Mouse (Mus musculus) gonadal fat pad, adult 2 months (tissue): ENCODE data around the gene Zdhhc13. TPM values are rescaled to one million over a fixed set of nuclear protein-coding genes. Genes with fewer than 3 reads are reported as not detected.

Source experiments
- polyA plus RNA-seq: library from polyadenylated mRNA; depleted of rRNA; stranded (reverse); fragments of >200 nt; gene quantifications from 2 replicates; pipeline ENCODE4 v1.2.3, GENCODE M21; 2012; rRNA removed

The Zdhhc13 gene
- polyA plus RNA-seq, 1 experiment, result 10.9 TPM

Other genes with a start within 250 kb of the Zdhhc13 start
- gene Mrgprb2, start 230.9 kb upstream of the Zdhhc13 start, polyA plus RNA-seq, result 0.09 and 0.22 TPM in 2 replicates
- gene Mrgprb3, start 145.2 kb upstream of the Zdhhc13 start, polyA plus RNA-seq, result not detected in 2 replicates
- gene Csrp3, start 59.0 kb downstream of the Zdhhc13 start, polyA plus RNA-seq, result 0.22 TPM in 1 of 2 replicates, not detected in the other
- 0.43 and 0.44 TPM in 2 replicates for gene E2f8, start 92.6 kb downstream of the Zdhhc13 start, polyA plus RNA-seq
- 30.3 and 70.8 TPM in 2 replicates for gene Nav2, start 119.7 kb downstream of the Zdhhc13 start, polyA plus RNA-seq